Mouse (Mus musculus) forebrain, embryonic 15.5 days (tissue): ENCODE results near the gene Tpm1. TPM values are rescaled to one million over a fixed set of nuclear protein-coding genes. Genes with fewer than 3 reads are reported as not detected.

ENCODE experiments used
- ATAC-seq: fragments of 200-750 bp; cut with Nextera tagmentation; replicated peaks from 2 replicates; pipeline ENCODE4 v1.8.0; 2017; ENCODE audit warnings: mild to moderate bottlenecking, moderate TSS enrichment, moderate library complexity
- H3K27ac ChIP-seq: fragments of 300-500 bp; sonication (generic); replicated peaks from 2 replicates; pipeline ENCODE4 v1.5.1; 2015; ENCODE audit warnings: mild to moderate bottlenecking, inconsistent platforms
- H3K27me3 ChIP-seq: fragments of 300-500 bp; sonication (generic); 2 replicates; pipeline ENCODE4 v1.6.1; 2015; ENCODE audit warnings: inconsistent platforms
- H3K36me3 ChIP-seq: fragments of 300-500 bp; sonication (generic); 2 replicates; pipeline ENCODE4 v1.6.1; 2015; ENCODE audit warnings: mild to moderate bottlenecking, inconsistent platforms
- H3K4me1 ChIP-seq: fragments of 300-500 bp; sonication (generic); 2 replicates; pipeline ENCODE4 v1.6.1; 2015; ENCODE audit warnings: inconsistent platforms
- H3K4me2 ChIP-seq: fragments of 300-500 bp; sonication (generic); replicated peaks from 2 replicates; pipeline ENCODE4 v1.6.1; 2015; ENCODE audit warnings: mild to moderate bottlenecking, inconsistent platforms
- H3K4me3 ChIP-seq: fragments of 300-500 bp; sonication (generic); 2 replicates; pipeline ENCODE4 v1.5.1; 2015; ENCODE audit warnings: mild to moderate bottlenecking, inconsistent platforms
- H3K9ac ChIP-seq: fragments of 300-500 bp; sonication (generic); replicated peaks from 2 replicates; pipeline ENCODE4 v1.6.1; 2015; ENCODE audit warnings: mild to moderate bottlenecking, inconsistent platforms
- H3K9me3 ChIP-seq: fragments of 300-500 bp; sonication (generic); 2 replicates; pipeline ENCODE4 v1.6.1; 2016; ENCODE audit warnings: inconsistent platforms
- WGBS: fragments of 180-500 bp; shearing (Covaris S2); methylation state at CpG from one replicate; pipeline ENCODE4 v1.1.7; 2015; ENCODE audit warnings: mixed read lengths; 5-methylcytosine and 5-hydroxymethylcytosine counted together
- polyA plus RNA-seq: library from polyadenylated mRNA; unstranded; fragments of >200 nt; fragmentation: Nextera tagmentation; extraction: Ambion mirVana; gene quantifications from 2 replicates; pipeline ENCODE4 v1.2.1, GENCODE M21; 2015

Tpm1 gene
- 118 and 121 TPM in 2 replicates for polyA plus RNA-seq

GRCm38 (mm10) chr9:67049086-67049824 lies at the start of gene Tpm1:
Tpm1 (minus strand) TSS chr9:67049406.
- H3K4me1 ChIP-seq, result peaks cover 34% of the 10 kb centered on the region
- H3K27me3 ChIP-seq, result peaks cover 44% of the 10 kb centered on the region
- no peaks in the 10 kb centered on the region for H3K9me3 ChIP-seq
- WGBS, result 1% methylated on average over 51 of the region's 51 CpGs
- H3K4me2 ChIP-seq, result peak within 1 kb of the TSS; percentile 95
- H3K9ac ChIP-seq, result peak within 1 kb of the TSS; percentile 54
- peak; percentile 30; the same call in 1 of the 2 replicates for ATAC-seq
- no peak within 1 kb of the TSS for H3K27ac ChIP-seq
- peak within 1 kb of the TSS; percentile 48 for H3K4me3 ChIP-seq
- no peaks in the 10 kb centered on the region for H3K36me3 ChIP-seq

DNA sequence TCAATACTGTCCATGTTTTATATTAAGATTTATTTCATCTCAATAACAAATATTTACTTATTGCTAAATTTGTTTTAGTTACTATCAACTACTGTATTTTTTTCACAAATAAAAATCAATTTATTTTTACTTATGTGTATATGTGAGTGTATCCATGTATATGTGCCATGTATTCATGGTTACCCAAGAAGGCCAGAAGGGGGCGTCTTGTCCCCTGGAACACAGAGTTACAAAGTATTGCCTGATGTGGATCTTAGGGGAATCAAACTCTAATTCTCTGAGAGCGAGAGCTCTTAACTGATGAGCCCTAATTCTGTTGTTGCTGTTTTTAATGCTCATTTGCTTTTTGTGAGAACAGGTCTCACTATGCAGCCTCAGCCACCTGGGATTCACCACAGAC lies 45.2 kb upstream of the Tpm1 start:
- H3K4me2 ChIP-seq, result no peak overlapping the region
- H3K27ac ChIP-seq, result no peak overlapping the region
- no peaks in the 10 kb centered on the region for H3K36me3 ChIP-seq
- no peak for ATAC-seq
- no peaks in the 10 kb centered on the region for H3K4me1 ChIP-seq
- no peaks in the 10 kb centered on the region for H3K27me3 ChIP-seq
- no peak overlapping the region for H3K4me3 ChIP-seq
- no peaks in the 10 kb centered on the region for H3K9me3 ChIP-seq
- H3K9ac ChIP-seq, result no peak overlapping the region
- WGBS, result 97% methylated on average over 2 of the region's 2 CpGs

DNA sequence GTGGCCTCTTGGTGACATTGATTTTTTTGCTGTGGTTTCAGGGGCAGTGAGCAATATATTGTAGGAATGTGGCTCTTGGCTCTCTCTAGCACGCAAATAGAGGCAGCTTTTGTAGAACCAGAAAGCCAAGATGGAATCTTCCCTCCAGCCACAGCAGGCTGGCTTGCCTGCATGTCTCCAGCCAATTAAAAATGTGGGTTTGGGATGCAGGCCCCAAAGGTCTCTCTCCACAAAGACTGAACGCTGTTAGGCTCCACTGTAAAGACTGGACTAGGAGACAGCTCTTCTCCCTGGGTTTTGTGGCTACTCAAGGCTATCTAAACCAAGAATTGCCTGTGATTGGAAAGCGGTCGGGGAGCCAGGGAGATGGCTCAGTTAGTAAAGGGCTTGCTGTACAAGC lies 43.0 kb upstream of the Tpm1 start:
- 74% methylated on average over 4 of the region's 4 CpGs for WGBS
- no peak for ATAC-seq
- no peaks in the 10 kb centered on the region for H3K27me3 ChIP-seq

GRCm38 (mm10) chr9:67091598-67091997 lies 42.4 kb upstream of the Tpm1 start:
- Histone ChIP-seq H3K9ac (no peak overlapping the region), H3K4me1 (no peaks in the 10 kb centered on the region), H3K9me3 (no peaks in the 10 kb centered on the region), H3K27ac (no peak overlapping the region), H3K4me3 (no peak overlapping the region), H3K27me3 (no peaks in the 10 kb centered on the region), H3K36me3 (no peaks in the 10 kb centered on the region), H3K4me2 (no peak overlapping the region)
- 63% methylated on average over 7 of the region's 7 CpGs for WGBS
- ATAC-seq, result no peak

More for the DNA sequence above, 43.0 kb upstream of the Tpm1 start:
- no peaks in the 10 kb centered on the region for H3K9me3 ChIP-seq
- H3K4me3 ChIP-seq, result no peak overlapping the region
- H3K4me1 ChIP-seq, result no peaks in the 10 kb centered on the region
- no peak overlapping the region for H3K27ac ChIP-seq
- H3K9ac ChIP-seq, result no peak overlapping the region
- H3K4me2 ChIP-seq, result no peak overlapping the region
- no peaks in the 10 kb centered on the region for H3K36me3 ChIP-seq

DNA sequence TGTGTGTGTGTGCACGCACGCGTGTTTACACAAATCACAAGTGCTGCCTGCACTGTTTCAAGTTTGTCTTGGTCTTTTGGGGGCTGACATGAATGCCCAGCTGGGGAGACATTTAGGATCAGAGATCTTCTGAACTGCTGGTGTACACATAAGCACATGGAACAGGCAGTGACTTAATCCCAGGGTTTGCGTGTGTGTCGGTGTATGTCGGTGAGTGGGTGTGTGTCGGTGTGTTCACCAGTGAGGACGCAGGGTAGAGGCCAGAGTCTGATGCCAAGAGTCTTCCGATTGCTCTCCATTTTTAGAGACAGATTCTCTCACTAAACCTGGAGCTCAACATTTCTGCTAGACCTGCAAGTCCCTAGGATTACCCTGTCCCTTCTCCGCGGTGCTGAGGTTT lies 41.9 kb upstream of the Tpm1 start:
- no peaks in the 10 kb centered on the region for H3K36me3 ChIP-seq
- WGBS, result 94% methylated on average over 11 of the region's 11 CpGs
- H3K4me1 ChIP-seq, result no peaks in the 10 kb centered on the region
- H3K4me3 ChIP-seq, result no peak overlapping the region
- no peak overlapping the region for H3K4me2 ChIP-seq
- no peak overlapping the region for H3K27ac ChIP-seq
- no peaks in the 10 kb centered on the region for H3K9me3 ChIP-seq
- no peak for ATAC-seq
- no peak overlapping the region for H3K9ac ChIP-seq
- H3K27me3 ChIP-seq, result no peaks in the 10 kb centered on the region

GRCm38 (mm10) chr9:67090633-67091045 lies 41.4 kb upstream of the Tpm1 start:
- no peak overlapping the region for H3K27ac ChIP-seq
- WGBS, result 69% methylated on average over 1 of the region's 1 CpGs
- ATAC-seq, result no peak
- no peaks in the 10 kb centered on the region for H3K4me1 ChIP-seq
- no peak overlapping the region for H3K4me2 ChIP-seq
- H3K27me3 ChIP-seq, result no peaks in the 10 kb centered on the region
- H3K9ac ChIP-seq, result no peak overlapping the region
- no peak overlapping the region for H3K4me3 ChIP-seq
- no peaks in the 10 kb centered on the region for H3K36me3 ChIP-seq
- H3K9me3 ChIP-seq, result no peaks in the 10 kb centered on the region

GRCm38 (mm10) chr9:67089167-67089566 lies 40.0 kb upstream of the Tpm1 start:
- no peaks in the 10 kb centered on the region for H3K27me3 ChIP-seq
- H3K4me2 ChIP-seq, result no peak overlapping the region
- no peaks in the 10 kb centered on the region for H3K4me1 ChIP-seq
- H3K27ac ChIP-seq, result no peak overlapping the region
- no peaks in the 10 kb centered on the region for H3K36me3 ChIP-seq
- ATAC-seq, result no peak
- 79% methylated on average over 5 of the region's 5 CpGs for WGBS
- no peaks in the 10 kb centered on the region for H3K9me3 ChIP-seq
- H3K4me3 ChIP-seq, result no peak overlapping the region
- H3K9ac ChIP-seq, result no peak overlapping the region

DNA sequence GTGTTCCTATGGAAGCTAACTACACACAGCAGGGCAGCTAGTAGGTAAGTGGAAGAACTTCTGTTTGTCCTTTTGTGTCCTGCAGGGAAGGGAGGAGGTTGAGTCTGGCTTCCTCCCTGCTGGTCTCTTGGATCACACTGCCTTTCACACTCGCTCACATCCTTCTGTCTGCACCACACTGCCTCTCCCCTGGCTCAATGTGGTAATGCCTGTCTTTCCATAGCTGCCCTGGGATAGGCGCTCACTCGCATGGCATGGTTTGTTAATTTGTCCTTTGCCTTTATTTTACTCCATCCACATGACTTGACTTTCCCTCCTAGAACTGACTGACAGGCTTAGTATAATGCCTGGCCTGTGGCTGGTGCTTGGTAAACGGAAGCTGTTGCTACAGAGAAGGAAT lies 34.6 kb upstream of the Tpm1 start:
- 11% methylated on average over 4 of the region's 4 CpGs for WGBS
- Histone ChIP-seq H3K36me3 (no peaks in the 10 kb centered on the region), H3K9me3 (no peaks in the 10 kb centered on the region), H3K4me3 (no peak overlapping the region), H3K4me2 (no peak overlapping the region), H3K4me1 (0 out of 2 replicates have a peak, but pooled peaks cover 4% of the 10 kb centered on the region), H3K27ac (no peak overlapping the region), H3K9ac (no peak overlapping the region), H3K27me3 (no peaks in the 10 kb centered on the region)
- ATAC-seq, result no peak

DNA sequence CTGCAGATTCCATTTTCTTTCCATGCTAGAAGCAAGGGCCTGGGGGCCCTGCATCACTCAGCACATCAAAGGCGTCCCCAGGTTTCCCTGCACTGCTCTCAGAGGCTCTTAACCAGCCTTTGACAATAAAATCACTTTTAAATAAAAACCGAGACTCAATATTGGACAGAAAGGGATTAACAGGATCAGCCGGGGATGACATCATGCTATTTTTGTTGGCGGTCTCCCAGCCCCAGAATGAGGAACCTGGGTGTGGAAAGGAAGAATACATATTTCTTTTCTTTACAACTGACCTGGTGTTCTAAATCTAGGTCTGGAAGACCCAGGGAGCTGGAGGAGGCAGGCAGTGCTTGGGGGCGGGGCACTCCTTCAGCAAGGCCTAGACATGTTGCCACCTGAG lies 32.5 kb upstream of the Tpm1 start:
- 0 out of 2 replicates have a peak, but pooled peaks cover 4% of the 10 kb centered on the region for H3K4me1 ChIP-seq
- ATAC-seq, result no peak
- no peak overlapping the region for H3K9ac ChIP-seq
- H3K36me3 ChIP-seq, result no peaks in the 10 kb centered on the region
- H3K27me3 ChIP-seq, result no peaks in the 10 kb centered on the region
- H3K27ac ChIP-seq, result no peak overlapping the region
- no peak overlapping the region for H3K4me2 ChIP-seq
- H3K4me3 ChIP-seq, result no peak overlapping the region
- 42% methylated on average over 5 of the region's 5 CpGs for WGBS
- H3K9me3 ChIP-seq, result no peaks in the 10 kb centered on the region

- no peak for ATAC-seq
- H3K27ac ChIP-seq, result no peak overlapping the region
- H3K9ac ChIP-seq, result no peak overlapping the region
- no peaks in the 10 kb centered on the region for H3K27me3 ChIP-seq
- no peak overlapping the region for H3K4me3 ChIP-seq
- H3K4me2 ChIP-seq, result no peak overlapping the region
- WGBS, result 27% methylated on average over 8 of the region's 8 CpGs
- no peaks in the 10 kb centered on the region for H3K36me3 ChIP-seq
- H3K9me3 ChIP-seq, result no peaks in the 10 kb centered on the region
- H3K4me1 ChIP-seq, result 0 out of 2 replicates have a peak, but pooled peaks cover 4% of the 10 kb centered on the region
Observed at GRCm38 (mm10) chr9:67077658-67078319, 28.6 kb upstream of the Tpm1 start.

DNA sequence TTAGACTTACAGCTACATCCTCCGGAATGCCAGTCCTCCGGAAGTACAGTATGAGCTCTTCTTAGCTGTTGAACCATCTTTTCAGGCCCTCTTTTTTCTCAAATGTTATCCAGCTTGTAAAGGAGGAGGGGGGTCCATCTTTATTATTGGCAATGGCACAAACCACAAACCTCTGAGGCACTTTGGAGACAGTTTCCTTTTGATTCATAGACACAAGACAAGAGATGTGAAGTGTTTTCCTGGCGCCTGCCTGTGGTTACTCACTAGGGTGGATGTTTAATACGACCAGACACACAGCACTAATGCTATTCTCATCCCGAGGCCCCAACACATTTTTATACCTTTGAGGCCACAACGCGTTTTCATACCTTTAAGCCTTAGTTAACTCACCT lies 28.1 kb upstream of the Tpm1 start:
- Histone ChIP-seq H3K27ac (no peak overlapping the region), H3K9me3 (no peaks in the 10 kb centered on the region), H3K36me3 (no peaks in the 10 kb centered on the region), H3K27me3 (no peaks in the 10 kb centered on the region), H3K4me2 (no peak overlapping the region), H3K4me1 (0 out of 2 replicates have a peak, but pooled peaks cover 4% of the 10 kb centered on the region), H3K4me3 (no peak overlapping the region), H3K9ac (no peak overlapping the region)
- WGBS, result 71% methylated on average over 7 of the region's 7 CpGs
- ATAC-seq, result no peak

DNA sequence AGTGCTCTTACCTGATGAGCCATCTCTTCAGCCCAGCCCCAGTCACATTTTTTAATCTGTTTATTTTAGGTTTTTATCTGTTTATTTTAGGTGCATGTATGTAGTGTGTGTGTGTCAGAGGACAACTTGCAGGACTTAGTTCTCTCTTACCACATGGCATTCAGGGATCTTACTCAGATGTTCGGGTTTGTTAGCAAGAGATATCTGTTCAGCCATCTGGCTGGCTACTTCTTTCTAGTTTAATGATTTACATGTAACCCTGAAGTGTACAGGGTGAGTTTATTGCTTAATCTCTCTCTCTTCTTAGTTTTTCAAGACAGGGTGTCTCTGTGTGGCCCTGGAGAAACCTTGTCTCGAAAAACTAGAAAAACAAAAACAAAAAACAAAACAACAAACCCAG lies 23.0 kb upstream of the Tpm1 start:
- Histone ChIP-seq H3K27ac (no peak overlapping the region), H3K9ac (no peak overlapping the region), H3K4me2 (no peak overlapping the region), H3K4me1 (no peaks in the 10 kb centered on the region), H3K9me3 (no peaks in the 10 kb centered on the region), H3K36me3 (no peaks in the 10 kb centered on the region), H3K4me3 (no peak overlapping the region), H3K27me3 (no peaks in the 10 kb centered on the region)
- ATAC-seq, result no peak
- 71% methylated on average over 2 of the region's 2 CpGs for WGBS
